Mouse (Mus musculus): ENCODE data around the gene Ddx27. TPM values are rescaled to one million over a fixed set of nuclear protein-coding genes. Genes with fewer than 3 reads are reported as not detected.

Gene Ddx27
- polyA plus RNA-seq, 1 experiment from 2014 or later: 31.1 TPM

DNA sequence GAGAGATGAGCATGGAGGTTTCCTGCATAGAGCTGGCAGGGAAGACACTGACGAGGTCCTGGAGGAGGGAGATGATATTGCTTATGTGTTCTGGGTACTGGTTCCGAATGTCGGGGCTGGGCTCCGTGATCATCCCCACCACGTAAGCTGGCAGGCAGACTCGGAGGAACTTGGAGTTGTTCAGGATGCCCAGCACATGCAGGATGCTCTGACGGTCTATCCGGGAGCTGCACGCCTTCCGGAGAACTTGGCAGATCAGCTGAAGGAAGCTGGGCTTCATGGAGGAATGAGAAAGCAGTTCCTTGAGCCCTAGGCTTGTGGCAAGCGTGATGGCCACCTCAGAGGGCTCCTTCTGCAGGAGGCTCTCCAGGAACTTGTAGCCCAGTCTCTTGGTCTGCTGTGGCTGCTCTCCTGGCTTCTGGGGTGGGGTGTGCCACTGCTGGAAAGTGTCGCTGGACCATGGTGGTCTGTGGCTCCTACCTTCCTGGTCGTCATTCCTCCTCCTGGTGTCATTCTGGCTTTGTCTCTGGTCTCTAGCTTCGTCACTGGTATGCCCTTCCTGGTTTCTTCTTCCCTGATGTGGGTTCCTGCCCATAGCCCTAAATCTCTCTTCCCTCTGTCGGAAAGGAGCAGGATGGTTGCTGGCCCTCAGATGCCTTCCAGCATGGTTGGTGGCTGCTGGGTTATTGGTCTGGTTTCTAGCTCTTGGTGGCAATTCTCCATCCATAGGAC, 41.4 kb downstream of the Ddx27 start:
- Histone ChIP-seq H3K27me3 (replicated peaks) (no peaks in the 10 kb centered on the region), H3K36me3 (peaks cover 78% of the 10 kb centered on the region), H3K9ac (no peak overlapping the region), H3K27ac (replicated peaks) (no peak overlapping the region), H3K4me2 (no peak overlapping the region), H3K9me3 (no peaks in the 10 kb centered on the region), H3K4me3 (no peak overlapping the region), H3K4me1 (peaks cover 38% of the 10 kb centered on the region)
- 91% methylated on average over 15 of the region's 15 CpGs for WGBS
- no peak for ATAC-seq (ENCODE audit: extremely low read depth, insufficient number of reproducible peaks, low FRiP score, low TSS enrichment)

DNA sequence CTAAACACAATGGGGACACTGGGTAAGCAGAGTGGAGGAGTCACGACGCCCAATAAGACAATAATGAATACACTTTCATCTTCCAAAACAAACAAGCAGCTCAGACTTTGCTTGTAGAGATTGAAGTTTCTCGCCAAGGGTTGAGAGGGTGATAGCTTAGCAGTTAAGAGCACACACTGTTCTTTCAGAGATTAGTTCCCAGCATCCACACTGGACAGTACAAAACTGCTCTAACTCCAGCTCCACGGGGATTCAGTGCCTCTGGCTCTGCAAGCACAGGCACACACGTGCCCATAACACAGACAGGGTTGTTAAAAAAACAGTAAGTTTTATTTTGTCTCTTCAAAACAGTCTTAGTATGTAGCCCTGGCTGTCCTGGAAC, 41.9 kb downstream of the Ddx27 start:
- Histone ChIP-seq H3K4me2 (no peak overlapping the region), H3K27ac (replicated peaks) (no peak overlapping the region), H3K4me1 (peaks cover 44% of the 10 kb centered on the region), H3K27me3 (replicated peaks) (no peaks in the 10 kb centered on the region), H3K9me3 (no peaks in the 10 kb centered on the region), H3K36me3 (peaks cover 72% of the 10 kb centered on the region), H3K9ac (no peak overlapping the region), H3K4me3 (no peak overlapping the region)
- WGBS: 85% methylated on average over 5 of the region's 5 CpGs
- ATAC-seq (ENCODE audit: extremely low read depth, insufficient number of reproducible peaks, low FRiP score, low TSS enrichment): no peak

GRCm38 (mm10) chr2:167058201-167058600, 43.2 kb downstream of the Ddx27 start:
- Histone ChIP-seq H3K27me3 (replicated peaks) (no peaks in the 10 kb centered on the region), H3K4me3 (no peak overlapping the region), H3K9me3 (no peaks in the 10 kb centered on the region), H3K36me3 (peaks cover 65% of the 10 kb centered on the region), H3K4me1 (peaks cover 40% of the 10 kb centered on the region), H3K4me2 (no peak overlapping the region), H3K27ac (replicated peaks) (peak overlapping the region; percentile 32; the same call in 1 of the 2 replicates), H3K9ac (no peak overlapping the region)
- 55% methylated on average over 3 of the region's 3 CpGs for WGBS
- no peak for ATAC-seq (ENCODE audit: extremely low read depth, insufficient number of reproducible peaks, low FRiP score, low TSS enrichment)

GRCm38 (mm10) chr2:167058814-167059387, 43.9 kb downstream of the Ddx27 start:
- peak overlapping the region; percentile 32; the same call in 1 of the 2 replicates for H3K27ac ChIP-seq (replicated peaks)
- H3K9ac ChIP-seq: no peak overlapping the region
- H3K36me3 ChIP-seq: peaks cover 58% of the 10 kb centered on the region
- no peaks in the 10 kb centered on the region for H3K9me3 ChIP-seq
- ATAC-seq (ENCODE audit: extremely low read depth, insufficient number of reproducible peaks, low FRiP score, low TSS enrichment): no peak
- peaks cover 33% of the 10 kb centered on the region for H3K4me1 ChIP-seq
- H3K4me3 ChIP-seq: no peak overlapping the region
- WGBS: 68% methylated on average over 3 of the region's 3 CpGs
- no peak overlapping the region; the same call in 1 of the 2 replicates for H3K4me2 ChIP-seq
- H3K27me3 ChIP-seq (replicated peaks): no peaks in the 10 kb centered on the region

DNA sequence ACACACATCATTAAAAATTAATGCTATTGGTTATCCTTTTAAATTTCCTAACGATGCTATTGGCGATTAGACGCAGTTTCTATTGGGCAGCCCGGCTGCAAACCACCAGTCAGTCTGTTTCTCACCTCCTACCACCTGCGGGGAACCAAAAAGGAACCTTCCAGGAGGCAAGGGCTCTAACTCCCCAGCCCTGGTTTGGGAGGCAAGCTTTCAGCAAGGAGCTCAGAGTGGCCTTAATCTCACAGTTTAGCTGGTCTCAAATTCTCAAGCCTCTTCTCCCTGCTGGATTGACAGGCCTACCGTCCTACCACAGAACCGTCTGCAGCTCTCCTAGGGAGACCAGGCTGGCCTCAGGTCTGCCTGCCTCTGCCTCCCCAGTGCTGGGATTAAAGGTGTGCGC, 44.5 kb downstream of the Ddx27 start:
- Histone ChIP-seq H3K27ac (replicated peaks) (no peak overlapping the region), H3K9ac (peak overlapping the region; percentile 69; the same call in 1 of the 2 replicates), H3K27me3 (replicated peaks) (no peaks in the 10 kb centered on the region), H3K4me2 (0 out of 2 replicates have a peak overlapping the region, but pooled peaks have one; percentile 87), H3K36me3 (peaks cover 54% of the 10 kb centered on the region), H3K4me3 (no peak overlapping the region), H3K9me3 (no peaks in the 10 kb centered on the region), H3K4me1 (peaks cover 30% of the 10 kb centered on the region)
- 56% methylated on average over 8 of the region's 8 CpGs for WGBS
- ATAC-seq (ENCODE audit: extremely low read depth, insufficient number of reproducible peaks, low FRiP score, low TSS enrichment): no peak

- Histone ChIP-seq H3K4me2 (peak overlapping the region; percentile 87; the same call in 1 of the 2 replicates), H3K4me3 (no peak overlapping the region; the same call in 1 of the 2 replicates), H3K9me3 (no peaks in the 10 kb centered on the region), H3K27ac (replicated peaks) (no peak overlapping the region), H3K9ac (peak overlapping the region; percentile 69), H3K27me3 (replicated peaks) (no peaks in the 10 kb centered on the region), H3K36me3 (peaks cover 54% of the 10 kb centered on the region), H3K4me1 (peaks cover 34% of the 10 kb centered on the region)
- WGBS: 68% methylated on average over 12 of the region's 12 CpGs
- no peak for ATAC-seq (ENCODE audit: extremely low read depth, insufficient number of reproducible peaks, low FRiP score, low TSS enrichment)
These were observed 45.0 kb downstream of the Ddx27 start for GRCm38 (mm10) chr2:167059960-167060359.

GRCm38 (mm10) chr2:167060360-167060759, 45.4 kb downstream of the Ddx27 start:
- Histone ChIP-seq H3K9me3 (no peaks in the 10 kb centered on the region), H3K4me3 (peak overlapping the region; percentile 6; the same call in 1 of the 2 replicates), H3K36me3 (peaks cover 54% of the 10 kb centered on the region), H3K4me2 (peak overlapping the region; percentile 87), H3K27ac (replicated peaks) (no peak overlapping the region), H3K9ac (peak overlapping the region; percentile 69), H3K27me3 (replicated peaks) (no peaks in the 10 kb centered on the region), H3K4me1 (peaks cover 38% of the 10 kb centered on the region)
- WGBS: 70% methylated on average over 3 of the region's 3 CpGs
- no peak for ATAC-seq (ENCODE audit: extremely low read depth, insufficient number of reproducible peaks, low FRiP score, low TSS enrichment)

DNA sequence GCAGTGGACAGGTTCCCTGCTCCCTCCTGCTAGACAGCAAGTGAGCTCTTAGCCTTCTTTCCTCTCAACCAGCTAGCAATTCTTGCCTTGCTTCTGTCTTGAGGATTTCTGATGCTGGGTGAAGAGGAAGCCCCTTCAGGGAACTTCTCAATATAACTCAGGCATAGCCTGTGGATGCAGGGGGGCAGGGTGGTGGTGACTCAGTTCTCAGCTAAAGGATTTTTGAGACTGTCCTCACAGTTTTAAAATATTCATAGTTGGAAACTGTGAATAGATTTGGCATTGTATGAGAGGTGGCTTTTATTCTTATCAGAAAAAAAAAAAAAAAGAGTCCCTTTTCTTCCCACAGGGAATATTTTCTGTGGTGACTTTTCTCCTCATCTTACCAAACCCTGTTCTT, 45.8 kb downstream of the Ddx27 start:
- Histone ChIP-seq H3K4me3 (peak overlapping the region; percentile 6; the same call in 1 of the 2 replicates), H3K27ac (replicated peaks) (no peak overlapping the region), H3K9ac (peak overlapping the region; percentile 69), H3K4me1 (peaks cover 42% of the 10 kb centered on the region), H3K36me3 (peaks cover 54% of the 10 kb centered on the region), H3K27me3 (replicated peaks) (no peaks in the 10 kb centered on the region), H3K4me2 (peak overlapping the region; percentile 87), H3K9me3 (no peaks in the 10 kb centered on the region)
- ATAC-seq (ENCODE audit: extremely low read depth, insufficient number of reproducible peaks, low FRiP score, low TSS enrichment): no peak

- H3K27ac ChIP-seq (replicated peaks): 0 out of 2 replicates have a peak overlapping the region, but pooled peaks have one; percentile 96
- ATAC-seq (ENCODE audit: extremely low read depth, insufficient number of reproducible peaks, low FRiP score, low TSS enrichment): no peak
- 14% methylated on average over 11 of the region's 11 CpGs for WGBS
These were observed 46.5 kb downstream of the Ddx27 start for GRCm38 (mm10) chr2:167061381-167062034.

DNA sequence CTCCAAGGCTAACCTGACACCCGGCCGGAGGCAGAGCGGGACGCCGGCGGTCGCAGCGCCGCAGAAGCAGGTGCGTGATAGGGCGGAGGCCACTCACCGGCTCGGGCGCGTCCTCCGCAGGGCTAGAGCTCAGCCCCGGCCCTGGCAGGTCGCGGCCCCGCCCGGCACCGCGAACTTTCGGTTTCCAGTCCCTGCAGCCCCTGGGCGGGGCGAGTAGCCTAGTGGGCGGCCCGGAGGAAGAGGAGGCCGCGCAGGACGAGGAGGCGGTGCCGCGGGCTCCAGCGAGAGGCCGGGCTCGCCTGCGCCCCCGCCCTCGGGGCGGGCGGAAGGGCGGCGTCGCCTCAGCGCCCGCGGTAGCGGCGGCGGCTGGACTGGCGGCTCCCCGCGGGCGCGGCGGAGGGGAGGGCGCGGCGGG, 47.5 kb downstream of the Ddx27 start:
- H3K9me3 ChIP-seq: no peaks in the 10 kb centered on the region
- peak overlapping the region; percentile 96 for H3K27ac ChIP-seq (replicated peaks)
- H3K36me3 ChIP-seq: peaks cover 47% of the 10 kb centered on the region
- peak overlapping the region; percentile 87 for H3K4me2 ChIP-seq
- 0% methylated on average over 57 of the region's 60 CpGs for WGBS
- peak; percentile 92 for ATAC-seq (ENCODE audit: extremely low read depth, insufficient number of reproducible peaks, low FRiP score, low TSS enrichment)
- peak overlapping the region; percentile 91 for H3K4me3 ChIP-seq
- H3K4me1 ChIP-seq: peaks cover 44% of the 10 kb centered on the region
- H3K9ac ChIP-seq: peak overlapping the region; percentile 89
- H3K27me3 ChIP-seq (replicated peaks): no peaks in the 10 kb centered on the region

More at GRCm38 (mm10) chr2:167061381-167062034, 46.5 kb downstream of the Ddx27 start:
- Histone ChIP-seq H3K4me1 (peaks cover 44% of the 10 kb centered on the region), H3K9ac (peak overlapping the region; percentile 89), H3K4me2 (peak overlapping the region; percentile 87), H3K36me3 (peaks cover 54% of the 10 kb centered on the region), H3K4me3 (peak overlapping the region; percentile 91), H3K27me3 (replicated peaks) (no peaks in the 10 kb centered on the region), H3K9me3 (no peaks in the 10 kb centered on the region)
